ENCODE assay signal across 24 mouse cellular contexts in the genomic region with DNA sequence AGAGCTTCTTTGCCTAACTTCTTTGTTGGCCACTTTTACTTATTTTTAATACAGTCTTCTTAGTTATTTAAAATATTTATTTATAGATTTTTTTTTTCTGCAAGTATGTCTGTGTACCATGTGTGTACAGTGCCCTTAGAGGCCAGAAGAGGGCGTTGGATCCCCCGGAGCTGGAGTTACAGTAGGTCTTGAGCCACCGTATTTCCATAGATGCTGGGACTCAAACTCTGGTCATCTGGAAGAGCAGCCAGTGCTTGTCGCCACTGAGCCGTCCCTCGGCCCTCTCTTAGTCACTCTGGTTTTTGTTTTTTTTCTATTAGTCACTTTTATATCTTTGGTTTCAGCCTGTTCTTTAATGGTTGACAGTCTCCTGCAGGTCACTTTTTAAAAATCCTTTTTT. TPM values are rescaled to one million over a fixed set of nuclear protein-coding genes. Genes with fewer than 3 reads are reported as not detected.
DNase-seq lines count a peak whose midpoint lies in the region; ATAC-seq and TF ChIP-seq lines count a peak whose summit lies in the region.
"Had no signal": no experiment of that assay in that cellular context is flagged by ENCODE, and none has a peak within 500 bp of the region (broad histone marks: within the 10 kb centered on the region; RNA-seq: fewer than 3 reads in every experiment).

No protein-coding gene starts in this region.

- peak; percentile 58 for DNase-seq in 3134 (ENCODE audit: extremely low read depth, insufficient read length, low spot score)
- DNase-seq in R1 (ENCODE audit: low read depth, low spot score) = peak; percentile 57
- DNase-seq in heart, adult 9 months (ENCODE audit: low spot score in 2 of 2) = no peak
- no peak for DNase-seq in adrenal gland, postnatal 25 days
- no peak for DNase-seq in kidney, adult 18-20 months
- DNase-seq: adrenal gland, postnatal 10 days; cerebellum, adult 11-12 months; cerebellum, postnatal 36 days; gastrocnemius, postnatal 25 days; kidney, adult 9 months; kidney, postnatal 36 days; thymus, postnatal 25 days had no signal

- ATAC-seq in intestine, postnatal 0 days = no peak
- no peak for ATAC-seq in intestine, embryonic 16.5 days
- ATAC-seq: activated CD4-positive, CD25-positive, alpha-beta regulatory T cell, adult 4 months; forebrain, embryonic 14.5 days had no signal

- 0 out of 2 replicates have a peak, but pooled peaks cover 2% of the 10 kb centered on the region for H3K4me1 ChIP-seq in intestine, postnatal 0 days (replicated peaks; ENCODE audit: control insufficient read depth, insufficient read depth, low read length)
- H3K4me1 ChIP-seq in intestine, embryonic 16.5 days (ENCODE audit: control insufficient read depth, insufficient read depth, low read length) = peaks cover 3% of the 10 kb centered on the region
- peaks cover 66% of the 10 kb centered on the region for H3K4me1 ChIP-seq in E14TG2a.4 (replicated peaks; ENCODE audit: low read depth, low read length)

- H3K9me3 ChIP-seq in intestine, postnatal 0 days (ENCODE audit: control insufficient read depth) = no peaks in the 10 kb centered on the region
- no peaks in the 10 kb centered on the region for H3K9me3 ChIP-seq in intestine, embryonic 16.5 days (ENCODE audit: control insufficient read depth, low read length)
- peaks cover 1% of the 10 kb centered on the region; the same call in 1 of the 2 replicates for H3K9me3 ChIP-seq in E14TG2a.4 (ENCODE audit: low read length)
- H3K9me3 ChIP-seq: embryonic facial prominence, embryonic 10.5 days; hindbrain, embryonic 10.5 days; neural tube, embryonic 13.5 days had no signal

- peak; percentile 23; the same call in 1 of the 2 replicates for TF ChIP-seq CTCF in intestine, postnatal 0 days (IDR thresholded peaks at IDR 0.05; ENCODE audit: low read depth)
- peak; percentile 61 for TF ChIP-seq CTCF in E14TG2a.4 (conservative IDR thresholded peaks at IDR 0.05; ENCODE audit: low read length)

- H3K4me2 ChIP-seq in intestine, postnatal 0 days (replicated peaks; ENCODE audit: low read depth) = no peak overlapping the region
- H3K4me2 ChIP-seq in intestine, embryonic 16.5 days (ENCODE audit: low read depth, low read length) = no peak overlapping the region
- H3K4me2 ChIP-seq: midbrain, embryonic 11.5 days; neural tube, embryonic 13.5 days had no signal

- no peak overlapping the region for H3K9ac ChIP-seq in intestine, postnatal 0 days (ENCODE audit: low read depth, low read length)
- no peak overlapping the region for H3K9ac ChIP-seq in intestine, embryonic 16.5 days (ENCODE audit: low read depth, low read length)
- H3K9ac ChIP-seq: neural tube, embryonic 13.5 days had no signal

- peaks cover 8% of the 10 kb centered on the region; the same call in 1 of the 2 replicates for H3K36me3 ChIP-seq in intestine, postnatal 0 days (ENCODE audit: control insufficient read depth, insufficient read depth)
- no peaks in the 10 kb centered on the region for H3K36me3 ChIP-seq in intestine, embryonic 16.5 days (ENCODE audit: control insufficient read depth, insufficient read depth, low read length)
- no peaks in the 10 kb centered on the region for H3K36me3 ChIP-seq in E14TG2a.4 (ENCODE audit: insufficient read depth, low read length)

- no peaks in the 10 kb centered on the region for H3K27me3 ChIP-seq in intestine, postnatal 0 days (replicated peaks; ENCODE audit: control insufficient read depth, insufficient read depth, low read length)
- no peaks in the 10 kb centered on the region for H3K27me3 ChIP-seq in intestine, embryonic 16.5 days (replicated peaks; ENCODE audit: control insufficient read depth, insufficient read depth, low read length)
- H3K27me3 ChIP-seq in E14TG2a.4 (ENCODE audit: insufficient read depth, low read length) = no peaks in the 10 kb centered on the region
- H3K27me3 ChIP-seq: neural tube, embryonic 13.5 days had no signal

- no peak overlapping the region for H3K4me3 ChIP-seq in intestine, postnatal 0 days (ENCODE audit: low read depth, low read length)
- H3K4me3 ChIP-seq in intestine, embryonic 16.5 days (ENCODE audit: low read length) = no peak overlapping the region
- no peak overlapping the region for H3K4me3 ChIP-seq in E14TG2a.4 (replicated peaks; ENCODE audit: low read length)
- H3K4me3 ChIP-seq: embryonic facial prominence, embryonic 10.5 days; hindbrain, embryonic 10.5 days; neural tube, embryonic 13.5 days had no signal

- WGBS in intestine, postnatal 0 days = 81% methylated on average over 6 of the region's 6 CpGs
- 73% methylated on average over 6 of the region's 6 CpGs for WGBS in intestine, embryonic 16.5 days

- H3K27ac ChIP-seq in intestine, postnatal 0 days (ENCODE audit: low read depth, low read length) = no peak overlapping the region
- no peak overlapping the region for H3K27ac ChIP-seq in intestine, embryonic 16.5 days (ENCODE audit: low read length)
- H3K27ac ChIP-seq: embryonic facial prominence, embryonic 10.5 days; hindbrain, embryonic 10.5 days; neural tube, embryonic 13.5 days had no signal

RNA-seq across cellular contexts. Expression of gene Ndc1, which starts 4.0 kb away (rescaled TPM):
- 7.0 and 7.4 TPM in 2 replicates for polyA plus RNA-seq in intestine, postnatal 0 days (2015; fragmentation: Nextera tagmentation; extraction: Ambion mirVana)
- 24.8 and 26.4 TPM in 2 replicates for polyA plus RNA-seq in intestine, embryonic 16.5 days (2015; fragmentation: Nextera tagmentation; extraction: Ambion mirVana)
- total RNA-seq in adrenal gland, postnatal 25 days (2021) = 12.3 and 14.2 TPM in 2 replicates

RNA-seq across cellular contexts. Expression of gene Yipf1, which starts 49.4 kb away (rescaled TPM):
- 127 and 147 TPM in 2 replicates for polyA plus RNA-seq in intestine, postnatal 0 days (2015; fragmentation: Nextera tagmentation; extraction: Ambion mirVana)
- 84.5 and 88.5 TPM in 2 replicates for polyA plus RNA-seq in intestine, embryonic 16.5 days (2015; fragmentation: Nextera tagmentation; extraction: Ambion mirVana)
- 85.7 and 117 TPM in 2 replicates for total RNA-seq in adrenal gland, postnatal 25 days (2021)

RNA-seq across cellular contexts. Expression of gene Dio1, which starts 56.6 kb away (rescaled TPM):
- 59.7 and 67.4 TPM in 2 replicates for polyA plus RNA-seq in intestine, postnatal 0 days (2015; fragmentation: Nextera tagmentation; extraction: Ambion mirVana)
- polyA plus RNA-seq in intestine, embryonic 16.5 days (2015; fragmentation: Nextera tagmentation; extraction: Ambion mirVana) = 3.3 and 5.2 TPM in 2 replicates
- 2.5 TPM in 1 of 2 replicates, not detected in the other for total RNA-seq in adrenal gland, postnatal 25 days (2021)
- total RNA-seq: gastrocnemius, postnatal 25 days; heart, adult 8-10 months; layer of hippocampus, postnatal 14 days; left cerebral cortex, postnatal 10 days had no signal
- polyA plus RNA-seq: activated CD4-positive, CD25-positive, alpha-beta regulatory T cell, adult 4 months; embryonic facial prominence, embryonic 10.5 days; forebrain, embryonic 14.5 days; hindbrain, embryonic 10.5 days; midbrain, embryonic 11.5 days; neural tube, embryonic 13.5 days had no signal

Comparison
In these comparisons a context has a peak if more than half of its experiments do, and no peak if none do; other contexts are left out.
1. DNase-seq: peak in 3134 (single experiment) and R1 (single experiment); none in heart, adult 9 months (0 of 2), adrenal gland, postnatal 25 days (single experiment) and kidney, adult 18-20 months (single experiment).